Mouse (Mus musculus): ENCODE results near the gene Tmem248. TPM values are rescaled to one million over a fixed set of nuclear protein-coding genes. Genes with fewer than 3 reads are reported as not detected.

Tmem248 gene
- 42.2 and 45.9 TPM in 2 replicates for polyA plus RNA-seq (2014; fragmentation: Nextera tagmentation; extraction: Ambion mirVana)

DNA sequence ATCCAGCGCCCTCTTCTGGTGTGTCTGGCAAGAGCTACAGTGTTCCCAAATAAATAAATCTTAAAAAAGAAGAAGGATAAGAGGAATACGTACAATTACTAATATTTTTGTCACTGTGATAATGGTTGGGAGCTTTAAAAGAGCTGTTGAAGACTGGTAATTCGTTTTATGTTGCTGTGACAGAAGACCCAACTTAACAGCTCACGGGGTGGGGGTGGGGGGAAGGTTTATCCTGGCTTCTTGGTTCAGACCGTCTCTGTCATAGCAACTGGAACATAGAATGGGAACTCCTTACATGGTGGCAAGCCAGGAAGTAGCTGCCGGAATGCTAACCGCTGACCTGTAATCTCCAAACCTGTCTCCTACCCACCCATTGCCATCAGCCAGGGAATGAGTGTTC lies at the start of gene Tmem248:
TSS of gene Tmem248 (plus strand) at position 301 of the 400 bp plus-strand sequence.
- H3K9ac ChIP-seq (ENCODE audit: low read depth, low read length), result no peak within 1 kb of the TSS
- no peak for ATAC-seq (ENCODE audit: low FRiP score, low TSS enrichment)
- WGBS, result 84% methylated on average over 7 of the region's 7 CpGs

DNA sequence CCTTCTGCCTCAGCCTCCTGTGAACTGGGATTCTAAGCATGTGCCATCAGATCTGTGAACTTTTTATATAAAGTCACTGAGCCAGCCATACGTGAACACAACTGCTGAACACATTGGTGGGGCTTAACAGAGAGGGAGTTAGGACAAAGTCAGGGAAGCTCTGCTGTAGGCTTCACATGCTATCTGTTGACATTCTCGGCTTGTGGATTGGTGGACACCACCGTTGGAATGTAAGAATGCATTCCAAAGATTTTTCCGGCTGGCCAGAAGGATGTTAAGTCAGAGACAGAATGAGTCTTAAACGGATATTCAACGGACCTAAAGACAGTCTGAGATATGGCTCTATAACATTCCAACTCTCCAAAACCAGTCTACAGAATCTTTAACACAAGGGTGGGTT lies 47.8 kb upstream of the Tmem248 start:
- H3K27ac ChIP-seq (ENCODE audit: low read depth, low read length), result no peak overlapping the region
- no peaks in the 10 kb centered on the region for H3K27me3 ChIP-seq (ENCODE audit: control insufficient read depth, insufficient read depth, low read length)
- 65% methylated on average over 6 of the region's 6 CpGs for WGBS
- no peak overlapping the region for H3K4me2 ChIP-seq (replicated peaks; ENCODE audit: low read depth, low read length)
- peaks cover 10% of the 10 kb centered on the region for H3K4me1 ChIP-seq (ENCODE audit: control insufficient read depth, insufficient read depth, low read length)
- H3K9ac ChIP-seq (ENCODE audit: low read depth, low read length), result no peak overlapping the region
- no peak for ATAC-seq (ENCODE audit: low FRiP score, low TSS enrichment)
- no peaks in the 10 kb centered on the region for H3K9me3 ChIP-seq (ENCODE audit: control insufficient read depth, low read length)
- H3K36me3 ChIP-seq (ENCODE audit: control insufficient read depth, insufficient read depth, low read length), result no peaks in the 10 kb centered on the region
- no peak overlapping the region for H3K4me3 ChIP-seq (ENCODE audit: low read length)

More for the DNA sequence above, at the start of gene Tmem248:
- Histone ChIP-seq H3K4me2 (replicated peaks; ENCODE audit: low read depth, low read length) (no peak within 1 kb of the TSS), H3K4me1 (ENCODE audit: control insufficient read depth, insufficient read depth, low read length) (0 out of 2 replicates have a peak, but pooled peaks cover 7% of the 10 kb centered on the region), H3K4me3 (ENCODE audit: low read length) (no peak within 1 kb of the TSS), H3K27ac (ENCODE audit: low read depth, low read length) (no peak within 1 kb of the TSS), H3K27me3 (ENCODE audit: control insufficient read depth, insufficient read depth, low read length) (no peaks in the 10 kb centered on the region), H3K9me3 (ENCODE audit: control insufficient read depth, low read length) (no peaks in the 10 kb centered on the region; the same call in 1 of the 2 replicates), H3K36me3 (ENCODE audit: control insufficient read depth, insufficient read depth, low read length) (peaks cover 22% of the 10 kb centered on the region)

GRCm38 (mm10) chr5:130170666-130171422 lies 46.0 kb upstream of the Tmem248 start:
- H3K36me3 ChIP-seq (ENCODE audit: control insufficient read depth, insufficient read depth, low read length), result no peaks in the 10 kb centered on the region
- H3K9ac ChIP-seq (ENCODE audit: low read depth, low read length), result peak overlapping the region; percentile 93
- H3K27me3 ChIP-seq (ENCODE audit: control insufficient read depth, insufficient read depth, low read length), result no peaks in the 10 kb centered on the region
- peak; percentile 18 for ATAC-seq (ENCODE audit: low FRiP score, low TSS enrichment)
- peak overlapping the region; percentile 94 for H3K4me3 ChIP-seq (ENCODE audit: low read length)
- H3K9me3 ChIP-seq (ENCODE audit: control insufficient read depth, low read length), result no peaks in the 10 kb centered on the region
- peaks cover 10% of the 10 kb centered on the region for H3K4me1 ChIP-seq (ENCODE audit: control insufficient read depth, insufficient read depth, low read length)
- H3K27ac ChIP-seq (ENCODE audit: low read depth, low read length), result peak overlapping the region; percentile 81; the same call in 1 of the 2 replicates
- WGBS, result 12% methylated on average over 6 of the region's 6 CpGs
- peak overlapping the region; percentile 81 for H3K4me2 ChIP-seq (replicated peaks; ENCODE audit: low read depth, low read length)

GRCm38 (mm10) chr5:130171423-130171954 lies 45.4 kb upstream of the Tmem248 start, which contains the start of gene Rabgef1:
Gene Rabgef1, plus strand, starts transcription at chr5:130171798.
- under 1% methylated on average over 57 of the region's 62 CpGs for WGBS
- peak within 1 kb of the TSS; percentile 94 for H3K4me3 ChIP-seq (ENCODE audit: low read length)
- H3K36me3 ChIP-seq (ENCODE audit: control insufficient read depth, insufficient read depth, low read length), result no peaks in the 10 kb centered on the region
- no peaks in the 10 kb centered on the region for H3K9me3 ChIP-seq (ENCODE audit: control insufficient read depth, low read length)
- H3K27me3 ChIP-seq (ENCODE audit: control insufficient read depth, insufficient read depth, low read length), result no peaks in the 10 kb centered on the region
- peak within 1 kb of the TSS; percentile 93 for H3K9ac ChIP-seq (ENCODE audit: low read depth, low read length)
- peak within 1 kb of the TSS; percentile 81 for H3K27ac ChIP-seq (ENCODE audit: low read depth, low read length)
- H3K4me2 ChIP-seq (replicated peaks; ENCODE audit: low read depth, low read length), result peak within 1 kb of the TSS; percentile 81
- peak; percentile 98 for ATAC-seq (ENCODE audit: low FRiP score, low TSS enrichment)
- H3K4me1 ChIP-seq (ENCODE audit: control insufficient read depth, insufficient read depth, low read length), result peaks cover 10% of the 10 kb centered on the region

- WGBS, result under 1% methylated on average over 32 of the region's 46 CpGs
- Histone ChIP-seq H3K9me3 (ENCODE audit: control insufficient read depth, low read length) (no peaks in the 10 kb centered on the region), H3K27me3 (ENCODE audit: control insufficient read depth, insufficient read depth, low read length) (no peaks in the 10 kb centered on the region), H3K4me3 (ENCODE audit: low read length) (peak overlapping the region; percentile 94), H3K4me1 (ENCODE audit: control insufficient read depth, insufficient read depth, low read length) (peaks cover 10% of the 10 kb centered on the region), H3K4me2 (replicated peaks; ENCODE audit: low read depth, low read length) (peak overlapping the region; percentile 72), H3K9ac (ENCODE audit: low read depth, low read length) (peak overlapping the region; percentile 93), H3K36me3 (ENCODE audit: control insufficient read depth, insufficient read depth, low read length) (no peaks in the 10 kb centered on the region), H3K27ac (ENCODE audit: low read depth, low read length) (peak overlapping the region; percentile 81)
- ATAC-seq (ENCODE audit: low FRiP score, low TSS enrichment), result peak; percentile 84
Measured at GRCm38 (mm10) chr5:130171956-130172601, 44.8 kb upstream of the Tmem248 start.

- no peaks in the 10 kb centered on the region for H3K36me3 ChIP-seq (ENCODE audit: control insufficient read depth, insufficient read depth, low read length)
- H3K9me3 ChIP-seq (ENCODE audit: control insufficient read depth, low read length), result no peaks in the 10 kb centered on the region
- H3K9ac ChIP-seq (ENCODE audit: low read depth, low read length), result no peak overlapping the region
- peak overlapping the region; percentile 94; the same call in 1 of the 2 replicates for H3K4me3 ChIP-seq (ENCODE audit: low read length)
- peaks cover 10% of the 10 kb centered on the region for H3K4me1 ChIP-seq (ENCODE audit: control insufficient read depth, insufficient read depth, low read length)
- H3K27me3 ChIP-seq (ENCODE audit: control insufficient read depth, insufficient read depth, low read length), result no peaks in the 10 kb centered on the region
- H3K27ac ChIP-seq (ENCODE audit: low read depth, low read length), result no peak overlapping the region
- no peak for ATAC-seq (ENCODE audit: low FRiP score, low TSS enrichment)
- WGBS, result 94% methylated on average over 4 of the region's 4 CpGs
- H3K4me2 ChIP-seq (replicated peaks; ENCODE audit: low read depth, low read length), result peak overlapping the region; percentile 72
Measured at GRCm38 (mm10) chr5:130173012-130173411, 43.9 kb upstream of the Tmem248 start.

- Histone ChIP-seq H3K27ac (ENCODE audit: low read depth, low read length) (no peak overlapping the region), H3K9ac (ENCODE audit: low read depth, low read length) (no peak overlapping the region), H3K4me2 (replicated peaks; ENCODE audit: low read depth, low read length) (no peak overlapping the region), H3K27me3 (ENCODE audit: control insufficient read depth, insufficient read depth, low read length) (no peaks in the 10 kb centered on the region), H3K4me1 (ENCODE audit: control insufficient read depth, insufficient read depth, low read length) (peaks cover 7% of the 10 kb centered on the region), H3K9me3 (ENCODE audit: control insufficient read depth, low read length) (no peaks in the 10 kb centered on the region), H3K36me3 (ENCODE audit: control insufficient read depth, insufficient read depth, low read length) (no peaks in the 10 kb centered on the region), H3K4me3 (ENCODE audit: low read length) (no peak overlapping the region)
- 67% methylated on average over 4 of the region's 4 CpGs for WGBS
- no peak for ATAC-seq (ENCODE audit: low FRiP score, low TSS enrichment)
Measured at GRCm38 (mm10) chr5:130177871-130178270, 39.0 kb upstream of the Tmem248 start.

- WGBS, result 69% methylated on average over 7 of the region's 7 CpGs
- Histone ChIP-seq H3K27ac (ENCODE audit: low read depth, low read length) (no peak overlapping the region), H3K4me1 (ENCODE audit: control insufficient read depth, insufficient read depth, low read length) (0 out of 2 replicates have a peak, but pooled peaks cover 4% of the 10 kb centered on the region), H3K27me3 (ENCODE audit: control insufficient read depth, insufficient read depth, low read length) (no peaks in the 10 kb centered on the region), H3K9ac (ENCODE audit: low read depth, low read length) (no peak overlapping the region), H3K4me3 (ENCODE audit: low read length) (no peak overlapping the region), H3K4me2 (replicated peaks; ENCODE audit: low read depth, low read length) (no peak overlapping the region), H3K9me3 (ENCODE audit: control insufficient read depth, low read length) (no peaks in the 10 kb centered on the region), H3K36me3 (ENCODE audit: control insufficient read depth, insufficient read depth, low read length) (no peaks in the 10 kb centered on the region)
- ATAC-seq (ENCODE audit: low FRiP score, low TSS enrichment), result no peak
Measured at GRCm38 (mm10) chr5:130180362-130180761, 36.5 kb upstream of the Tmem248 start.

Data from kidney, embryonic 14.5 days (tissue).